Mouse (Mus musculus) c-Kit-positive CD71-negative TER-119-negative erythroid progenitor cells, embryonic 14.5 days (primary cell): ENCODE measurements around the gene Dag1.
"Not testable (repeated sequence)": the region's sequence is repeated elsewhere in the genome, so short reads cannot be mapped to it uniquely, and the experiment has no call there.

Source experiments
- DNase-seq: peaks from one replicate; pipeline ENCODE4 v3.0.0-alpha.2; 2013; ENCODE audit warnings: low read depth

Gene Dag1

GRCm38 (mm10) chr9:108223633-108224032, 40.1 kb downstream of the Dag1 start:
- no peak for DNase-seq

GRCm38 (mm10) chr9:108221566-108221965, 42.2 kb downstream of the Dag1 start:
- no peak for DNase-seq

GRCm38 (mm10) chr9:108220380-108220774, 43.4 kb downstream of the Dag1 start:
- no peak for DNase-seq

- no peak for DNase-seq
These were observed 43.9 kb downstream of the Dag1 start for GRCm38 (mm10) chr9:108219766-108220379.

GRCm38 (mm10) chr9:108217936-108218543, 45.7 kb downstream of the Dag1 start:
- no peak for DNase-seq

GRCm38 (mm10) chr9:108217406-108217805, 46.4 kb downstream of the Dag1 start:
- no peak for DNase-seq

GRCm38 (mm10) chr9:108213105-108213504, 50.7 kb downstream of the Dag1 start:
- DNase-seq: no peak

GRCm38 (mm10) chr9:108212426-108212825, 51.3 kb downstream of the Dag1 start:
- no peak for DNase-seq

- DNase-seq: no peak
These were observed 58.2 kb downstream of the Dag1 start for GRCm38 (mm10) chr9:108205571-108205901.

GRCm38 (mm10) chr9:108204884-108205570, 58.7 kb downstream of the Dag1 start:
- no peak for DNase-seq

GRCm38 (mm10) chr9:108203015-108203414, 60.7 kb downstream of the Dag1 start:
- DNase-seq: peak; percentile 84

GRCm38 (mm10) chr9:108202169-108202568, 61.6 kb downstream of the Dag1 start:
- no peak for DNase-seq

GRCm38 (mm10) chr9:108201160-108201559, 62.6 kb downstream of the Dag1 start:
- peak; percentile 97 for DNase-seq

- no peak for DNase-seq
These were observed 65.1 kb downstream of the Dag1 start for GRCm38 (mm10) chr9:108198621-108199020.

- no peak for DNase-seq
These were observed 66.7 kb downstream of the Dag1 start for GRCm38 (mm10) chr9:108196920-108197677.

- not testable (repeated sequence) for DNase-seq
These were observed 67.5 kb downstream of the Dag1 start for GRCm38 (mm10) chr9:108196222-108196621.

- DNase-seq: peak; percentile 18
These were observed 73.7 kb downstream of the Dag1 start, which contains the start of gene Bsn for GRCm38 (mm10) chr9:108189787-108190679. Bsn (minus strand) TSS chr9:108190384.

- DNase-seq: no peak
These were observed 74.3 kb downstream of the Dag1 start for GRCm38 (mm10) chr9:108189488-108189786.

- DNase-seq: no peak
These were observed 74.7 kb downstream of the Dag1 start for GRCm38 (mm10) chr9:108189023-108189422.

- DNase-seq: no peak
These were observed 75.2 kb downstream of the Dag1 start for GRCm38 (mm10) chr9:108188511-108188910.

GRCm38 (mm10) chr9:108187616-108188015, 76.1 kb downstream of the Dag1 start:
- DNase-seq: no peak

GRCm38 (mm10) chr9:108185786-108186185, 78.0 kb downstream of the Dag1 start:
- no peak for DNase-seq
